Mouse (Mus musculus) kidney, postnatal 0 days (tissue): Measurements from ENCODE around the gene Phf11b. TPM values are rescaled to one million over a fixed set of nuclear protein-coding genes. Genes with fewer than 3 reads are reported as not detected.

ENCODE experiments used
- polyA plus RNA-seq: library from polyadenylated mRNA; unstranded; fragments of >200 nt; fragmentation: Nextera tagmentation; extraction: Ambion mirVana; gene quantifications from 2 replicates; pipeline ENCODE4 v1.2.1, GENCODE M21; 2015

Phf11b gene
- polyA plus RNA-seq, 1 experiment from 2014 or later, result 1.7 TPM

Other genes with a start within 250 kb of the Phf11b start
- not detected in 2 replicates for gene 1700129C05Rik, start 198.5 kb downstream of the Phf11b start, polyA plus RNA-seq
- gene Gm5142, start 162.6 kb downstream of the Phf11b start, polyA plus RNA-seq, result not detected in 2 replicates
- gene Rcbtb1, start 140.1 kb downstream of the Phf11b start, polyA plus RNA-seq, result 28.3 and 34.6 TPM in 2 replicates
- gene Gm6904, start 81.1 kb downstream of the Phf11b start, polyA plus RNA-seq, result not detected in 2 replicates
- gene Phf11a, start 43.8 kb downstream of the Phf11b start, polyA plus RNA-seq, result 0.14 and 0.21 TPM in 2 replicates
- 2.8 and 3.1 TPM in 2 replicates for gene Phf11d, start 24.1 kb upstream of the Phf11b start, polyA plus RNA-seq
- 0.33 and 0.41 TPM in 2 replicates for gene Phf11c, start 54.0 kb upstream of the Phf11b start, polyA plus RNA-seq
- gene Setdb2, start 99.5 kb upstream of the Phf11b start, polyA plus RNA-seq, result 7.9 and 8.4 TPM in 2 replicates
- gene Cab39l, start 99.6 kb upstream of the Phf11b start, polyA plus RNA-seq, result 57.2 and 60.7 TPM in 2 replicates